Mouse (Mus musculus): Measurements from ENCODE around the gene Abcg4.
"Not testable (repeated sequence)": the region's sequence is repeated elsewhere in the genome, so short reads cannot be mapped to it uniquely, and the experiment has no call there.

Abcg4 gene

GRCm38 (mm10) chr9:44288076-44288958, at the start of gene Abcg4:
Gene Abcg4, minus strand, starts transcription at chr9:44288615.
- peak; percentile 69 to 73 for DNase-seq (ENCODE audit: low spot score in 2 of 2)

GRCm38 (mm10) chr9:44337436-44338169, 49.2 kb upstream of the Abcg4 start:
- DNase-seq (ENCODE audit: low spot score in 2 of 2): no peak

- no peak for DNase-seq (ENCODE audit: low spot score in 2 of 2)
Measured at GRCm38 (mm10) chr9:44336964-44337363, 48.5 kb upstream of the Abcg4 start.

- DNase-seq (ENCODE audit: low spot score in 2 of 2): not testable (repeated sequence)
Measured at GRCm38 (mm10) chr9:44336513-44336912, 48.1 kb upstream of the Abcg4 start.

- no peak for DNase-seq (ENCODE audit: low spot score in 2 of 2)
Measured at GRCm38 (mm10) chr9:44336093-44336406, 47.6 kb upstream of the Abcg4 start.

- peak in 1 of 2 experiments; percentile 42 for DNase-seq (ENCODE audit: low spot score in 2 of 2)
Measured at GRCm38 (mm10) chr9:44335331-44336092, 47.1 kb upstream of the Abcg4 start.

GRCm38 (mm10) chr9:44334396-44335330, 46.2 kb upstream of the Abcg4 start, which contains the start of gene H2afx:
Gene H2afx, plus strand, starts transcription at chr9:44334694.
- peak; percentile 99 to 100 for DNase-seq (ENCODE audit: low spot score in 2 of 2)

- peak in 1 of 2 experiments; percentile 54 for DNase-seq (ENCODE audit: low spot score in 2 of 2)
Measured at GRCm38 (mm10) chr9:44332918-44333638, 44.7 kb upstream of the Abcg4 start.

- no peak for DNase-seq (ENCODE audit: low spot score in 2 of 2)
Measured at GRCm38 (mm10) chr9:44330736-44331135, 42.3 kb upstream of the Abcg4 start.

- DNase-seq (ENCODE audit: low spot score in 2 of 2): no peak
Measured at GRCm38 (mm10) chr9:44327926-44328325, 39.5 kb upstream of the Abcg4 start.

GRCm38 (mm10) chr9:44327064-44327711, 38.8 kb upstream of the Abcg4 start:
- DNase-seq (ENCODE audit: low spot score in 2 of 2): no peak

GRCm38 (mm10) chr9:44326371-44327063, 38.1 kb upstream of the Abcg4 start:
- peak; percentile 90 to 93 for DNase-seq (ENCODE audit: low spot score in 2 of 2)

- no peak for DNase-seq (ENCODE audit: low spot score in 2 of 2)
Measured at GRCm38 (mm10) chr9:44325768-44326370, 37.5 kb upstream of the Abcg4 start, which contains the start of gene Dpagt1. Gene Dpagt1, plus strand, starts transcription at chr9:44326019.

GRCm38 (mm10) chr9:44325032-44325767, 36.8 kb upstream of the Abcg4 start:
- not testable (repeated sequence) for DNase-seq (ENCODE audit: low spot score in 2 of 2)

GRCm38 (mm10) chr9:44324147-44324546, 35.7 kb upstream of the Abcg4 start:
- DNase-seq (ENCODE audit: low spot score in 2 of 2): no peak

GRCm38 (mm10) chr9:44323656-44324055, 35.2 kb upstream of the Abcg4 start:
- DNase-seq (ENCODE audit: low spot score in 2 of 2): not testable (repeated sequence)

- peak in 1 of 2 experiments; percentile 78 for DNase-seq (ENCODE audit: low spot score in 2 of 2)
Measured at GRCm38 (mm10) chr9:44320799-44321133, 32.4 kb upstream of the Abcg4 start.
